Mouse (Mus musculus) ES-Bruce4 (cell line): ENCODE results near the gene Slc25a42. TPM values are rescaled to one million over a fixed set of nuclear protein-coding genes. Genes with fewer than 3 reads are reported as not detected.
A peak's percentile ranks its signal among the peaks of the same experiment; 100 is the strongest.

Source experiments
- H3K27ac ChIP-seq: 2 replicates; pipeline ENCODE4 v1.5.1; 2012; ENCODE audit warnings: low read length, inconsistent platforms; ENCODE audit not compliant: insufficient read depth
- H3K27me3 ChIP-seq: 2 replicates; pipeline ENCODE4 v1.6.1; 2012; ENCODE audit warnings: mild to moderate bottlenecking, low read length, inconsistent platforms; ENCODE audit not compliant: control insufficient read depth, poor library complexity, insufficient read depth, severe bottlenecking
- H3K36me3 ChIP-seq: 2 replicates; pipeline ENCODE4 v1.6.1; 2012; ENCODE audit warnings: inconsistent platforms, mild to moderate bottlenecking, low read length, moderate library complexity; ENCODE audit not compliant: control insufficient read depth, poor library complexity, insufficient read depth, severe bottlenecking
- H3K4me1 ChIP-seq: one replicate; pipeline ENCODE4 v1.8.1; 2011; ENCODE audit warnings: low read length; ENCODE audit not compliant: control insufficient read depth, insufficient read depth
- H3K4me3 ChIP-seq: 2 replicates; pipeline ENCODE4 v1.5.1; 2011; ENCODE audit warnings: low read depth, mild to moderate bottlenecking, low read length
- H3K9ac ChIP-seq: 2 replicates; pipeline ENCODE4 v1.6.1; 2012; ENCODE audit warnings: low read depth, mild to moderate bottlenecking, inconsistent platforms; ENCODE audit not compliant: poor library complexity, severe bottlenecking
- H3K9me3 ChIP-seq: replicated peaks from 2 replicates; pipeline ENCODE4 v1.6.1; 2012; ENCODE audit warnings: mild to moderate bottlenecking, low read length, inconsistent platforms; ENCODE audit not compliant: control insufficient read depth, poor library complexity, insufficient read depth, severe bottlenecking
- CTCF ChIP-seq: IDR thresholded peaks from one replicate; pipeline ENCODE4 v1.8.1; 2011; ENCODE audit warnings: low read depth, low read length
- EP300 ChIP-seq: IDR thresholded peaks from 2 replicates; pipeline ENCODE4 v1.6.1; 2011; ENCODE audit warnings: low read depth, low read length; ENCODE audit not compliant: insufficient read depth
- POLR2A ChIP-seq: IDR thresholded peaks from one replicate; pipeline ENCODE4 v1.8.1; 2011; ENCODE audit warnings: low read length; ENCODE audit not compliant: insufficient read depth
- polyA plus RNA-seq: library from polyadenylated mRNA; stranded (reverse); fragments of >200 nt; gene quantifications from 2 replicates; pipeline ENCODE4 v1.2.4, GENCODE M21; 2011; ENCODE audit warnings: low read depth; ENCODE audit not compliant: missing spikeins, insufficient read depth, insufficient read length

Slc25a42 gene
- polyA plus RNA-seq, 1 experiment: 7.8 TPM

DNA sequence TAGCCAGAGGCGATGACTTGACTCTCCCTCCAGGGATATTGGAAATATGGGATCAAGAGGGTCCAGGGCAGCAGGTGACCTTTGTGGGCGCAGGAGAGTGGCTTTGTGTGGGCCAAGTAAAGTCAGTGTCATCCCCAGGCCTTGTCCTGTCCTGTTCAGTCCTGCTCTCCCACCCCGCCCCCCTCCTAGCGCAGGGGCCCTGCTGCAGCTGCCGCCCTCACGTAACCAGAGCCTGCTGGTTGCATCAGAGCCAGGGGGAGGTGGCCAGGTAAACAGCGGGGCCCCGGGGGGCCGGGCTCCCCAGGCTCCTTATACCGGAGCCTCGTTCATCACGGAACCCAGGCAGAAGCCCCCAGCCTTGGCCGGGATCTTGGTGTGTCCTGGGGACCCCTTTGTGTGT, 61.9 kb downstream of the Slc25a42 start:
- peak overlapping the region; percentile 40; the same call in 1 of the 2 replicates for H3K27ac ChIP-seq
- H3K4me3 ChIP-seq: peak overlapping the region; percentile 12
- no peaks in the 10 kb centered on the region; the same call in 1 of the 2 replicates for H3K36me3 ChIP-seq
- no peaks in the 10 kb centered on the region for H3K27me3 ChIP-seq
- TF ChIP-seq CTCF: no peak
- peak; percentile 83; the same call in 1 of the 2 replicates for TF ChIP-seq EP300
- peaks cover 11% of the 10 kb centered on the region for H3K4me1 ChIP-seq
- H3K9ac ChIP-seq: peak overlapping the region; percentile 19
- H3K9me3 ChIP-seq: no peaks in the 10 kb centered on the region

GRCm38 (mm10) chr8:70147678-70148607, 64.2 kb downstream of the Slc25a42 start:
- TF ChIP-seq EP300 (no peak), CTCF (no peak), POLR2A (no peak)
- peaks cover 11% of the 10 kb centered on the region for H3K4me1 ChIP-seq
- no peaks in the 10 kb centered on the region for H3K27me3 ChIP-seq
- no peaks in the 10 kb centered on the region for H3K9me3 ChIP-seq
- H3K9ac ChIP-seq: no peak overlapping the region
- no peak overlapping the region for H3K4me3 ChIP-seq
- H3K36me3 ChIP-seq: peaks cover 2% of the 10 kb centered on the region; the same call in 1 of the 2 replicates
- H3K27ac ChIP-seq: no peak overlapping the region

DNA sequence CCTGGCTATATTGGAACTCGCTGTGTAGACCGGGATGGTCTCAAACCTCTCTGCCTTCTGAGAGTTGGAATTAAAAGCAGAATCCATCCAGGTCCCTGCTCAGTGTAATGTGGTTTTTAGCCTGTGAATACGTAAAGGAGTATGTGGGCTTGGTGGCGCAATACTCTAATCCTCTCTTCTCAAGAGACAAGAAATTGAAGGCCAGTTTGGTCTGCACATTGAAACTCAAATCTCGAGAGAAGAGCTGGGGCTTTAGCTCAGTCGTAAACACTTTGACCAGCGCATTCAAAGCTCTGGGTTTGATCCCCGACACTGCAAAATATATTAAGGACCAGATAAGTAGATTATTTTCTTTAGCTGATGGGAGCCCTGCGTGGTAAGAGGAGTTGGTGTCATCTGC, 72.1 kb downstream of the Slc25a42 start:
- Histone ChIP-seq H3K9me3 (no peaks in the 10 kb centered on the region), H3K4me1 (peaks cover 3% of the 10 kb centered on the region), H3K4me3 (peak overlapping the region; percentile 82), H3K27ac (peak overlapping the region; percentile 54), H3K9ac (peak overlapping the region; percentile 81), H3K36me3 (peaks cover 10% of the 10 kb centered on the region), H3K27me3 (no peaks in the 10 kb centered on the region)
- TF ChIP-seq CTCF (no peak), EP300 (no peak), POLR2A (no peak)

- Histone ChIP-seq H3K27me3 (no peaks in the 10 kb centered on the region), H3K9me3 (no peaks in the 10 kb centered on the region), H3K9ac (peak within 1 kb of the TSS; percentile 81), H3K4me3 (peak within 1 kb of the TSS; percentile 93), H3K36me3 (peaks cover 18% of the 10 kb centered on the region), H3K27ac (peak within 1 kb of the TSS; percentile 54), H3K4me1 (peaks cover 3% of the 10 kb centered on the region)
- TF ChIP-seq POLR2A: peak; percentile 15
- no peak for TF ChIP-seq EP300
Measured at GRCm38 (mm10) chr8:70139026-70139857, 72.9 kb downstream of the Slc25a42 start, which contains the start of the genes Rfxank, Borcs8 and Mef2b. Gene Rfxank, minus strand, starts transcription at chr8:70139154. Gene Borcs8, plus strand, starts transcription at chr8:70139499. Gene Mef2b, plus strand, starts transcription at chr8:70139711.

DNA sequence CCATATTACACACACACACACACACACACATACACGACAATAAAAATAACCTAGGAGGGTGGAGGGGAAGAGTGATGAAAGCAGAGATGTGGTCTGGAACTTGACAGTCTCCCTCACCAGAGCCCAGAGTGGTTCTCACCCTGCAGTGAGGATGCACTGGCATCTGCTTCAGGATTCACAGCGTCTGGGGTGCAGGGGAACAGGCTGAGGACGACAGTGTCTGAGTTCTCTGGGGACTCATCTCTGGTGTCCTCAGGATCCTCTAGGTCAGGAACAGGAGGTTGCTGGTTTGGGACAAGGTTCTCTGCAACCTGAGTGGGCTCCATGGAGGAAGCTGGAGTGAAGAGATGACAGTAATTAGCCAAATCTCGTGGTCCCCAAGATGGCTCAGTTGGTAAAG, 74.2 kb downstream of the Slc25a42 start:
- Histone ChIP-seq H3K36me3 (peaks cover 28% of the 10 kb centered on the region), H3K4me3 (no peak overlapping the region), H3K4me1 (peaks cover 5% of the 10 kb centered on the region), H3K27ac (no peak overlapping the region), H3K9me3 (no peaks in the 10 kb centered on the region), H3K9ac (0 out of 2 replicates have a peak overlapping the region, but pooled peaks have one; percentile 72), H3K27me3 (no peaks in the 10 kb centered on the region)
- TF ChIP-seq CTCF (no peak), POLR2A (no peak), EP300 (no peak)

- Histone ChIP-seq H3K4me1 (peaks cover 5% of the 10 kb centered on the region), H3K27me3 (no peaks in the 10 kb centered on the region), H3K9ac (no peak overlapping the region), H3K9me3 (no peaks in the 10 kb centered on the region), H3K4me3 (no peak overlapping the region), H3K36me3 (peaks cover 29% of the 10 kb centered on the region), H3K27ac (no peak overlapping the region)
- TF ChIP-seq EP300 (no peak), CTCF (no peak), POLR2A (no peak)
Measured at GRCm38 (mm10) chr8:70136591-70136990, 75.5 kb downstream of the Slc25a42 start.
